Mouse (Mus musculus) monocyte, adult 2 months (primary cell): ENCODE data around the gene Ephb2.

ENCODE experiments used
- DNase-seq, 2 experiments: peaks; one replicate each; pipeline ENCODE4 v3.0.0; 2022; ENCODE audit warnings: low spot score in 2 of 2, low read depth in 1 of 2

Ephb2 gene

GRCm38 (mm10) chr4:136765080-136765479 lies 70.7 kb downstream of the Ephb2 start:
- no peak for DNase-seq

GRCm38 (mm10) chr4:136763349-136763748 lies 72.4 kb downstream of the Ephb2 start:
- DNase-seq, result no peak

GRCm38 (mm10) chr4:136761713-136762380 lies 73.9 kb downstream of the Ephb2 start:
- no peak for DNase-seq

GRCm38 (mm10) chr4:136760882-136761281 lies 74.9 kb downstream of the Ephb2 start:
- DNase-seq, result no peak

GRCm38 (mm10) chr4:136757096-136757495 lies 78.7 kb downstream of the Ephb2 start:
- no peak for DNase-seq

GRCm38 (mm10) chr4:136756486-136756885 lies 79.3 kb downstream of the Ephb2 start:
- DNase-seq, result no peak

- no peak for DNase-seq
Observed at GRCm38 (mm10) chr4:136755364-136755811, 80.4 kb downstream of the Ephb2 start.

- DNase-seq, result no peak
Observed at GRCm38 (mm10) chr4:136754256-136754655, 81.5 kb downstream of the Ephb2 start.

- DNase-seq, result no peak
Observed at GRCm38 (mm10) chr4:136751355-136752020, 84.3 kb downstream of the Ephb2 start.

- DNase-seq, result no peak
Observed at GRCm38 (mm10) chr4:136750578-136751338, 85.0 kb downstream of the Ephb2 start.

- no peak for DNase-seq
Observed at GRCm38 (mm10) chr4:136749851-136750577, 85.8 kb downstream of the Ephb2 start.

- DNase-seq, result no peak
Observed at GRCm38 (mm10) chr4:136749431-136749830, 86.4 kb downstream of the Ephb2 start.

- no peak for DNase-seq
Observed at GRCm38 (mm10) chr4:136748842-136749392, 86.9 kb downstream of the Ephb2 start.

- no peak for DNase-seq
Observed at GRCm38 (mm10) chr4:136746516-136746915, 89.3 kb downstream of the Ephb2 start.

GRCm38 (mm10) chr4:136742677-136743076 lies 93.1 kb downstream of the Ephb2 start:
- no peak for DNase-seq

GRCm38 (mm10) chr4:136741840-136742239 lies 93.9 kb downstream of the Ephb2 start:
- DNase-seq, result no peak

- DNase-seq, result no peak
Observed at GRCm38 (mm10) chr4:136740963-136741362, 94.8 kb downstream of the Ephb2 start.

- DNase-seq, result no peak
Observed at GRCm38 (mm10) chr4:136739189-136739588, 96.6 kb downstream of the Ephb2 start.

GRCm38 (mm10) chr4:136738291-136738690 lies 97.5 kb downstream of the Ephb2 start:
- DNase-seq, result no peak

GRCm38 (mm10) chr4:136735856-136736255 lies 99.9 kb downstream of the Ephb2 start:
- DNase-seq, result no peak

- no peak for DNase-seq
Observed at GRCm38 (mm10) chr4:136734210-136734803, 101.5 kb downstream of the Ephb2 start.
